Mouse (Mus musculus) intestine, embryonic 15.5 days (tissue): ENCODE measurements at regions not wholly inside any gene's neighbourhood (a gene's known extent, or its start where the extent isn't known, plus 50 kb on each side); places are given as distances from the start of the nearest gene placed in this dataset.
A peak's percentile ranks its signal among the peaks of the same experiment; 100 is the strongest.

Experiments
- ATAC-seq: fragments of 200-750 bp; cut with Nextera tagmentation; 2 replicates; pipeline ENCODE4 v1.8.0; 2017; ENCODE audit warnings: moderate TSS enrichment, moderate library complexity
- H3K27ac ChIP-seq: fragments of 300-500 bp; sonication (generic); 2 replicates; pipeline ENCODE4 v1.5.1; 2015; ENCODE audit warnings: mild to moderate bottlenecking, inconsistent platforms
- H3K27me3 ChIP-seq: fragments of 300-500 bp; sonication (generic); replicated peaks from 2 replicates; pipeline ENCODE4 v1.6.1; 2015; ENCODE audit warnings: inconsistent platforms
- H3K36me3 ChIP-seq: fragments of 300-500 bp; sonication (generic); 2 replicates; pipeline ENCODE4 v1.6.1; 2015; ENCODE audit warnings: inconsistent platforms
- H3K4me1 ChIP-seq: fragments of 300-500 bp; sonication (generic); replicated peaks from 2 replicates; pipeline ENCODE4 v1.6.1; 2015; ENCODE audit warnings: inconsistent platforms
- H3K4me2 ChIP-seq: fragments of 300-500 bp; sonication (generic); replicated peaks from 2 replicates; pipeline ENCODE4 v1.6.1; 2015; ENCODE audit warnings: mild to moderate bottlenecking, inconsistent platforms
- H3K4me3 ChIP-seq: fragments of 300-500 bp; sonication (generic); replicated peaks from 2 replicates; pipeline ENCODE4 v1.5.1; 2015; ENCODE audit warnings: inconsistent platforms
- H3K9ac ChIP-seq: fragments of 300-500 bp; sonication (generic); 2 replicates; pipeline ENCODE4 v1.6.1; 2015; ENCODE audit warnings: inconsistent platforms
- H3K9me3 ChIP-seq: fragments of 300-500 bp; sonication (generic); 2 replicates; pipeline ENCODE4 v1.6.1; 2016; ENCODE audit warnings: inconsistent platforms
- WGBS: fragments of 180-500 bp; shearing (Covaris S2); methylation state at CpG from one replicate; pipeline ENCODE4 v1.1.7; 2015; 5-methylcytosine and 5-hydroxymethylcytosine counted together

- H3K9me3 ChIP-seq: no peaks in the 10 kb centered on the region
- ATAC-seq: no peak
- H3K36me3 ChIP-seq: no peaks in the 10 kb centered on the region
- no peak overlapping the region for H3K4me3 ChIP-seq
- H3K4me2 ChIP-seq: no peak overlapping the region
- no peaks in the 10 kb centered on the region for H3K27me3 ChIP-seq
- H3K27ac ChIP-seq: no peak overlapping the region
- H3K9ac ChIP-seq: no peak overlapping the region
- H3K4me1 ChIP-seq: no peaks in the 10 kb centered on the region
Measured at GRCm38 (mm10) chr6:14147370-14147769, 276.1 kb upstream of the 2610001J05Rik start.

DNA sequence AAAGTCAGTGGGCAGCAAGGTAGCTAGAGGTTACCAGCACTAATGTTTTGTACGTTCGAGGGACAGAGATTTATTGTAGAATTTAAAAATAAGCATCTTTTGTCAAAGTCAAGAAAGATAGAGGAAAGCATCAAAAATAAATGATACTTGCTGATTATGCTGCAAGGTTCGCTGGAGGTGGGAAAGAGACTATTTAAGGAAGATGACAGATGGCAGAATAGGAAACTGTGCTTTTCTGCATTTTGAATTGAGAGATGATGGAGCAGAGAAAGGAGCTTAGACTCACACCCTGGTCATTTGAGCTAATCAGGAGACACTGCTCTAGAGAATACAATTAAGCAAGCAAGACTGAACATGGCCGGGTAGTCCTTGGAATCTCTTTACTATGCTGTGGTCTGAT, 275.1 kb upstream of the 2610001J05Rik start:
- 75% methylated on average over 4 of the region's 4 CpGs for WGBS
- ATAC-seq: no peak
- H3K27ac ChIP-seq: no peak overlapping the region
- no peaks in the 10 kb centered on the region for H3K9me3 ChIP-seq
- no peak overlapping the region for H3K4me3 ChIP-seq
- no peaks in the 10 kb centered on the region for H3K4me1 ChIP-seq
- no peak overlapping the region for H3K9ac ChIP-seq
- no peak overlapping the region for H3K4me2 ChIP-seq
- no peaks in the 10 kb centered on the region for H3K27me3 ChIP-seq
- H3K36me3 ChIP-seq: no peaks in the 10 kb centered on the region

- Histone ChIP-seq H3K27me3 (no peaks in the 10 kb centered on the region), H3K9me3 (no peaks in the 10 kb centered on the region), H3K4me2 (no peak overlapping the region), H3K4me1 (no peaks in the 10 kb centered on the region), H3K27ac (no peak overlapping the region), H3K4me3 (no peak overlapping the region), H3K9ac (no peak overlapping the region), H3K36me3 (no peaks in the 10 kb centered on the region)
- no peak for ATAC-seq
- 83% methylated on average over 8 of the region's 8 CpGs for WGBS
Measured at GRCm38 (mm10) chr6:14142107-14142751, 270.9 kb upstream of the 2610001J05Rik start.

GRCm38 (mm10) chr6:14130392-14131144, 259.2 kb upstream of the 2610001J05Rik start:
- Histone ChIP-seq H3K4me1 (no peaks in the 10 kb centered on the region), H3K9ac (no peak overlapping the region), H3K27me3 (no peaks in the 10 kb centered on the region), H3K4me2 (no peak overlapping the region), H3K27ac (no peak overlapping the region), H3K9me3 (no peaks in the 10 kb centered on the region), H3K4me3 (no peak overlapping the region), H3K36me3 (no peaks in the 10 kb centered on the region)
- WGBS: 87% methylated on average over 1 of the region's 1 CpGs
- no peak for ATAC-seq

- Histone ChIP-seq H3K4me1 (no peaks in the 10 kb centered on the region), H3K9me3 (no peaks in the 10 kb centered on the region), H3K4me2 (no peak overlapping the region), H3K27me3 (no peaks in the 10 kb centered on the region), H3K27ac (no peak overlapping the region), H3K9ac (no peak overlapping the region), H3K4me3 (no peak overlapping the region), H3K36me3 (no peaks in the 10 kb centered on the region)
- ATAC-seq: peak; percentile 89
Measured at GRCm38 (mm10) chr6:14129394-14129793, 258.1 kb upstream of the 2610001J05Rik start.

- ATAC-seq: no peak
- H3K27me3 ChIP-seq: no peaks in the 10 kb centered on the region
- WGBS: 83% methylated on average over 3 of the region's 3 CpGs
- H3K9ac ChIP-seq: no peak overlapping the region
- no peaks in the 10 kb centered on the region for H3K36me3 ChIP-seq
- no peak overlapping the region for H3K27ac ChIP-seq
- H3K4me2 ChIP-seq: no peak overlapping the region
- H3K4me3 ChIP-seq: no peak overlapping the region
- H3K4me1 ChIP-seq: no peaks in the 10 kb centered on the region
- H3K9me3 ChIP-seq: no peaks in the 10 kb centered on the region
Measured at GRCm38 (mm10) chr6:14122311-14122710, 251.0 kb upstream of the 2610001J05Rik start.

GRCm38 (mm10) chr6:14121479-14121878, 250.2 kb upstream of the 2610001J05Rik start:
- WGBS: 91% methylated on average over 5 of the region's 5 CpGs
- H3K4me3 ChIP-seq: no peak overlapping the region
- H3K9ac ChIP-seq: no peak overlapping the region
- no peaks in the 10 kb centered on the region for H3K9me3 ChIP-seq
- no peaks in the 10 kb centered on the region for H3K27me3 ChIP-seq
- H3K36me3 ChIP-seq: no peaks in the 10 kb centered on the region
- no peak for ATAC-seq
- H3K4me1 ChIP-seq: no peaks in the 10 kb centered on the region
- no peak overlapping the region for H3K4me2 ChIP-seq
- no peak overlapping the region for H3K27ac ChIP-seq

DNA sequence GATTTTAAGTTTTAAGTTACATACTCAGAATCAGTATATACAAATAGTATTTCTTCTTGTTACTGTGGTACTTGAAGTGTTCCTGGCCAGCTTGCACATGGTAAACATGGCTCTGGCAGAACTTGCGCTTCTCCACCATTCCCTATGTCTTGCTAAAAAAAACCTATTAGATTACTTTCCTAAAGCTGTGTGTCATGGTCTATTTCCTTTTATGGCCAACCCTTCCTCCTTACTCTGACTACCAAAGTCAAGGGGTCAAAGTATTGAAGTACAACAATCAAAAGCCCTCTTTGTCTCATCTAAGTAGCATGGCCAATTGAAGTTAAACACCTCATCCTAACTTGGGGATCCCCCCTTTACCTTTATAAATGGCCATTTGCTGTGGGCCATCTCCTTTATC, 223.6 kb upstream of the 2610001J05Rik start:
- Histone ChIP-seq H3K4me3 (no peak overlapping the region), H3K4me1 (no peaks in the 10 kb centered on the region), H3K27me3 (no peaks in the 10 kb centered on the region), H3K36me3 (no peaks in the 10 kb centered on the region), H3K4me2 (no peak overlapping the region), H3K9me3 (no peaks in the 10 kb centered on the region), H3K9ac (no peak overlapping the region), H3K27ac (no peak overlapping the region)
- 82% methylated on average over 1 of the region's 1 CpGs for WGBS
- ATAC-seq: no peak

DNA sequence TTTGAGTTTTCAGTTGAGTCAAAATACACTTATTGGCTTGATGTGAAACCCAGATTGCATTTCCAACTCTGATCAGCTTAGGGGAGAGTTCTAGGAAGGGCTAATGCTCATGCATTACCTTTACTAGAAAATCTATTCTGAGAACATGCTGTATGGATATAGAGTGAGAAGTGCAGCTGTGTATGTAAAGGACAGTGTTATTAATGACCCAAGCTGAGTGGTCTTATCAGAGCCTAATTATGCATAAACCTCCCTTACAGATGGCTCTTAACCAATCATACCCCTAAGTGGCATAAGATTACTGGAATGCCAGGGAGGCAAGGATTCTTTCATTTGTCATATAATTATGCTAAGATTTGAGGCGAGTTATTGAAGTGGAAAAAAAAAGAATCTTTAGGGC, 210.6 kb upstream of the 2610001J05Rik start:
- no peaks in the 10 kb centered on the region for H3K27me3 ChIP-seq
- H3K4me3 ChIP-seq: no peak overlapping the region
- no peaks in the 10 kb centered on the region for H3K9me3 ChIP-seq
- no peaks in the 10 kb centered on the region for H3K36me3 ChIP-seq
- no peak overlapping the region for H3K27ac ChIP-seq
- WGBS: 83% methylated on average over 1 of the region's 1 CpGs
- H3K4me1 ChIP-seq: no peaks in the 10 kb centered on the region
- no peak overlapping the region for H3K9ac ChIP-seq
- no peak overlapping the region for H3K4me2 ChIP-seq
- no peak for ATAC-seq

GRCm38 (mm10) chr6:14063735-14064134, 192.4 kb upstream of the 2610001J05Rik start:
- H3K36me3 ChIP-seq: no peaks in the 10 kb centered on the region
- H3K4me2 ChIP-seq: no peak overlapping the region
- no peak overlapping the region for H3K27ac ChIP-seq
- H3K9me3 ChIP-seq: no peaks in the 10 kb centered on the region
- no peaks in the 10 kb centered on the region for H3K27me3 ChIP-seq
- H3K9ac ChIP-seq: no peak overlapping the region
- no peak for ATAC-seq
- 52% methylated on average over 2 of the region's 2 CpGs for WGBS
- no peaks in the 10 kb centered on the region for H3K4me1 ChIP-seq
- no peak overlapping the region for H3K4me3 ChIP-seq

DNA sequence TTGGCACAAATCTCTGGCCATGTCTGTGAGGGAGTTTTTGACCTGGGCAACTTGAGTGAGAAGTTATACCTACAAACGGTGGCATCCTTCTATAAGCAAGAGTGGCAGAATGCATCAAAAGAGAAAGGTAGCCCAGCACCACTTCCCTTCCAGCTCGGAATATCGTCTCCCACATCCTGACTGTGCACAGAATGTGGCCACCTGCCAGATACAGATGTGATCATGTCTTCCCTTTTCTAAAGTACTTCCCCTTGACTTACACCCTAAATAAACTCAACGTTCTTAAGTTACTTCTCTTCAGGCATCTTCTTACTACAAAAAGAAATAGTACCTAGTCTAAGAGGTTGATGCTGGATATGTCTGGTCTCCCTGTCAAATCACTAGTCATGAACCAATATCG, 175.2 kb upstream of the 2610001J05Rik start:
- Histone ChIP-seq H3K4me1 (no peaks in the 10 kb centered on the region), H3K4me2 (no peak overlapping the region), H3K4me3 (no peak overlapping the region), H3K36me3 (no peaks in the 10 kb centered on the region), H3K9ac (no peak overlapping the region), H3K27ac (no peak overlapping the region), H3K9me3 (no peaks in the 10 kb centered on the region), H3K27me3 (no peaks in the 10 kb centered on the region)
- ATAC-seq: no peak
- WGBS: 84% methylated on average over 5 of the region's 5 CpGs

DNA sequence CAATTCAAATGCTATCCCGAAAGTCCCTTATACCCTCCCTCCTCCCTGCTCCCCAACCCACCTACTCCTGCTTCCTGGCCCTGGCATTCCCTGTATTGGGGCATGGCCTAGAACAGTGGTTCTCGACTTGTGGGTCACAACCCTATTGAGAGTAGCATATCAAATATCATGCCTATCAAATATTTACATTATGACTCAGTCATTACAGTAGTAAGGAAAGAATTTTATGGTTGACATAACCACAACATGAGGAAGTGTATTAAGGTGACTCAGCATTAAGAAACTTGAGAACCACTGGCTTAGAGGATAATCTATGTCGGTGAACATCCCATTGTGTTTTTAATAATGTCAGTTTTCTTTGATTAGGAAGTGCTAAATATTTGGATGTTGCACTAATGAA, 173.3 kb upstream of the 2610001J05Rik start:
- Histone ChIP-seq H3K9me3 (no peaks in the 10 kb centered on the region), H3K4me1 (no peaks in the 10 kb centered on the region), H3K27ac (no peak overlapping the region), H3K4me2 (no peak overlapping the region), H3K36me3 (no peaks in the 10 kb centered on the region), H3K9ac (no peak overlapping the region), H3K27me3 (no peaks in the 10 kb centered on the region), H3K4me3 (no peak overlapping the region)
- 72% methylated on average over 3 of the region's 3 CpGs for WGBS
- no peak for ATAC-seq

GRCm38 (mm10) chr6:14025898-14026297, 154.6 kb upstream of the 2610001J05Rik start:
- Histone ChIP-seq H3K27me3 (no peaks in the 10 kb centered on the region), H3K9me3 (no peaks in the 10 kb centered on the region), H3K4me3 (no peak overlapping the region), H3K4me2 (no peak overlapping the region), H3K36me3 (no peaks in the 10 kb centered on the region), H3K9ac (no peak overlapping the region), H3K27ac (no peak overlapping the region), H3K4me1 (no peaks in the 10 kb centered on the region)
- no peak for ATAC-seq
- WGBS: 41% methylated on average over 2 of the region's 2 CpGs
